Comparison of ENCODE assay signal across 14 mouse cellular contexts in genomic region chr2:92659491-92660035, GRCm38 (mm10).
DNase-seq lines count a peak whose midpoint lies in the region; ATAC-seq and TF ChIP-seq lines count a peak whose summit lies in the region.
"Had no signal": no experiment of that assay in that cellular context is flagged by ENCODE, and none has a peak within 500 bp of the region (broad histone marks: within the 10 kb centered on the region; RNA-seq: fewer than 3 reads in every experiment).

No protein-coding gene starts in this region.

- TF ChIP-seq POLR2A in lung, adult 2 months (IDR thresholded peaks at IDR 0.05; ENCODE audit: borderline replicate concordance, extremely low read depth, low read depth, low read length), result no peak

- no peaks in the 10 kb centered on the region for H3K9me3 ChIP-seq in kidney, embryonic 14.5 days (ENCODE audit: control insufficient read depth, low read length)
- no peaks in the 10 kb centered on the region for H3K9me3 ChIP-seq in forebrain, embryonic 14.5 days (replicated peaks; ENCODE audit: control insufficient read depth, low read length)
- H3K9me3 ChIP-seq: forebrain, embryonic 13.5 days had no signal

- WGBS in lung, adult 2 months, result 55% methylated on average over 7 of the region's 7 CpGs
- WGBS in kidney, embryonic 14.5 days, result 31% methylated on average over 7 of the region's 7 CpGs
- WGBS in forebrain, embryonic 14.5 days, result 79% methylated on average over 7 of the region's 7 CpGs

- H3K27ac ChIP-seq in kidney, embryonic 14.5 days (ENCODE audit: low read depth, low read length), result no peak overlapping the region
- H3K27ac ChIP-seq in forebrain, embryonic 14.5 days (ENCODE audit: low read depth, low read length), result no peak overlapping the region
- H3K27ac ChIP-seq: forebrain, embryonic 13.5 days; liver, embryonic 12.5 days; stomach, postnatal 0 days had no signal

- DNase-seq in embryo, embryonic 10 days (ENCODE audit: low spot score), result peak; percentile 51
- no peak for DNase-seq in embryo, embryonic 9.5 days (ENCODE audit: extremely low spot score)
- peak; percentile 40 to 49 for DNase-seq in lung, adult 18-20 months
- no peak for DNase-seq in lung, adult 2 months
- DNase-seq in lung, postnatal 4 days, result peak; percentile 9 to 44
- DNase-seq in forebrain, embryonic 14.5 days (ENCODE audit: low spot score), result no peak
- no peak for DNase-seq in left cerebral cortex, adult 18-20 months (ENCODE audit: low spot score in 2 of 2)
- DNase-seq: thymus, postnatal 4 days had no signal

- no peaks in the 10 kb centered on the region for H3K4me1 ChIP-seq in lung, adult 2 months (ENCODE audit: control insufficient read depth, insufficient read depth, low read length)
- no peaks in the 10 kb centered on the region for H3K4me1 ChIP-seq in kidney, embryonic 14.5 days (ENCODE audit: control insufficient read depth, insufficient read depth, low read length)
- H3K4me1 ChIP-seq in forebrain, embryonic 14.5 days (ENCODE audit: control insufficient read depth, insufficient read depth, low read length), result no peaks in the 10 kb centered on the region
- H3K4me1 ChIP-seq: liver, embryonic 12.5 days; megakaryocyte, embryonic 14.5 days had no signal

- H3K4me3 ChIP-seq in lung, adult 2 months (replicated peaks; ENCODE audit: extremely low read depth, low read depth, low read length), result no peak overlapping the region
- no peak overlapping the region for H3K4me3 ChIP-seq in kidney, embryonic 14.5 days (ENCODE audit: low read length)
- H3K4me3 ChIP-seq in forebrain, embryonic 14.5 days (ENCODE audit: low read depth, low read length), result no peak overlapping the region
- H3K4me3 ChIP-seq: forebrain, embryonic 13.5 days; liver, embryonic 12.5 days; megakaryocyte, embryonic 14.5 days had no signal

- no peak overlapping the region for H3K4me2 ChIP-seq in kidney, embryonic 14.5 days (replicated peaks; ENCODE audit: low read depth, low read length)
- no peak overlapping the region for H3K4me2 ChIP-seq in forebrain, embryonic 14.5 days (ENCODE audit: low read length)
- H3K4me2 ChIP-seq: forebrain, embryonic 13.5 days; liver, embryonic 12.5 days had no signal

- no peaks in the 10 kb centered on the region for H3K36me3 ChIP-seq in kidney, embryonic 14.5 days (ENCODE audit: control insufficient read depth, insufficient read depth, low read length)
- no peaks in the 10 kb centered on the region for H3K36me3 ChIP-seq in forebrain, embryonic 14.5 days (ENCODE audit: control insufficient read depth, insufficient read depth, low read length)
- H3K36me3 ChIP-seq: G1E; liver, embryonic 12.5 days had no signal

- TF ChIP-seq CTCF in lung, adult 2 months (IDR thresholded peaks at IDR 0.05; ENCODE audit: insufficient read depth, low read length), result no peak

- no peak overlapping the region for H3K9ac ChIP-seq in kidney, embryonic 14.5 days (ENCODE audit: low read depth, low read length)
- H3K9ac ChIP-seq in forebrain, embryonic 14.5 days (ENCODE audit: low read length), result no peak overlapping the region
- H3K9ac ChIP-seq: forebrain, embryonic 13.5 days; liver, embryonic 12.5 days had no signal

- no peaks in the 10 kb centered on the region for H3K27me3 ChIP-seq in kidney, embryonic 14.5 days (ENCODE audit: control insufficient read depth, insufficient read depth, low read length)
- no peaks in the 10 kb centered on the region for H3K27me3 ChIP-seq in forebrain, embryonic 14.5 days (replicated peaks; ENCODE audit: control insufficient read depth, insufficient read depth, low read length)
- H3K27me3 ChIP-seq: forebrain, embryonic 13.5 days; liver, embryonic 12.5 days had no signal

- peak; percentile 52; the same call in 1 of the 2 replicates for ATAC-seq in kidney, embryonic 14.5 days (ENCODE audit: low FRiP score, low TSS enrichment)
- ATAC-seq in forebrain, embryonic 14.5 days, result no peak
- ATAC-seq: forebrain, embryonic 13.5 days; liver, embryonic 12.5 days had no signal

Comparison
In these comparisons a context has a peak if more than half of its experiments do, and no peak if none do; other contexts are left out.
1. DNase-seq: peak in embryo, embryonic 10 days (single experiment), lung, adult 18-20 months (2 of 2) and lung, postnatal 4 days (2 of 2); none in embryo, embryonic 9.5 days (single experiment), lung, adult 2 months (single experiment), forebrain, embryonic 14.5 days (single experiment) and left cerebral cortex, adult 18-20 months (0 of 2).